Mouse (Mus musculus): ENCODE data around the gene Ube2e3. TPM values are rescaled to one million over a fixed set of nuclear protein-coding genes. Genes with fewer than 3 reads are reported as not detected.

Gene Ube2e3
- polyA plus RNA-seq (2015; fragmentation: Nextera tagmentation; extraction: Ambion mirVana), result 134 and 140 TPM in 2 replicates

GRCm38 (mm10) chr2:78867726-78868510, at the start of gene Ube2e3:
Gene Ube2e3 (plus strand): TSS chr2:78868124.
- Histone ChIP-seq H3K4me1 (replicated peaks; ENCODE audit: insufficient read depth, low read length) (peaks cover 15% of the 10 kb centered on the region), H3K36me3 (ENCODE audit: insufficient read depth, low read length) (no peaks in the 10 kb centered on the region), H3K4me2 (ENCODE audit: low read length) (peak within 1 kb of the TSS; percentile 83), H3K9ac (ENCODE audit: low read depth, low read length) (peak within 1 kb of the TSS; percentile 99), H3K9me3 (replicated peaks; ENCODE audit: low read length) (no peaks in the 10 kb centered on the region), H3K27me3 (ENCODE audit: insufficient read depth, low read length) (no peaks in the 10 kb centered on the region), H3K4me3 (replicated peaks; ENCODE audit: low read depth, low read length) (peak within 1 kb of the TSS; percentile 93), H3K27ac (peak within 1 kb of the TSS; percentile 99)
- peak; percentile 68 for DNase-seq (ENCODE audit: low spot score)
- 10% methylated on average over 14 of the region's 14 CpGs for WGBS
- ATAC-seq (replicated peaks; ENCODE audit: low FRiP score, low read depth), result no peak
- no peak for TF ChIP-seq CTCF (IDR thresholded peaks at IDR 0.05; ENCODE audit: low read depth)

DNA sequence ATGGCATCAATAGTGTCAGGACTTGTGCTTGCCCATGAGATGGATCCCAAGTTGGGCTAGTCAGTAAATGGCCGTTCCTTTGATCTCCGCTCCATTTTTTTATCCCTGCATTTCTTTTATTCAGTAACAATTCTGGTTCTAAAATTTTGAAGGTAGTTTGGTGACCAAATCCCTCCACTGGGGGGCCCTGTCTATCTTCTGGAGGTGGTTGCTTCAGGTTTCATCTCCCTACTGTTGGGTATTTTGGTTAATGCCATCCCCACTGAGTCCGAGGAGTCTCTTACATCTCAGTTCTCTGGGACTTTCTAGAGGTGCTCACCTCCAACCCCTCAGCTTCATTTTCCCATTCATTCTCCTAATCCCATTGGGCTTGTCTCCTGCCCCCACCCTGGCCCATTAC, 38.0 kb upstream of the Ube2e3 start:
- DNase-seq (ENCODE audit: low spot score) (no peak), ATAC-seq (replicated peaks; ENCODE audit: low FRiP score, low read depth) (no peak)
- TF ChIP-seq CTCF (IDR thresholded peaks at IDR 0.05; ENCODE audit: low read depth), result no peak
- H3K4me1 ChIP-seq (replicated peaks; ENCODE audit: insufficient read depth, low read length), result no peaks in the 10 kb centered on the region
- H3K27ac ChIP-seq, result no peak overlapping the region
- H3K9ac ChIP-seq (ENCODE audit: low read depth, low read length), result no peak overlapping the region
- H3K4me2 ChIP-seq (ENCODE audit: low read length), result no peak overlapping the region
- WGBS, result 94% methylated on average over 3 of the region's 3 CpGs
- no peaks in the 10 kb centered on the region for H3K9me3 ChIP-seq (replicated peaks; ENCODE audit: low read length)
- H3K4me3 ChIP-seq (replicated peaks; ENCODE audit: low read depth, low read length), result no peak overlapping the region
- no peaks in the 10 kb centered on the region for H3K27me3 ChIP-seq (ENCODE audit: insufficient read depth, low read length)
- H3K36me3 ChIP-seq (ENCODE audit: insufficient read depth, low read length), result no peaks in the 10 kb centered on the region

DNA sequence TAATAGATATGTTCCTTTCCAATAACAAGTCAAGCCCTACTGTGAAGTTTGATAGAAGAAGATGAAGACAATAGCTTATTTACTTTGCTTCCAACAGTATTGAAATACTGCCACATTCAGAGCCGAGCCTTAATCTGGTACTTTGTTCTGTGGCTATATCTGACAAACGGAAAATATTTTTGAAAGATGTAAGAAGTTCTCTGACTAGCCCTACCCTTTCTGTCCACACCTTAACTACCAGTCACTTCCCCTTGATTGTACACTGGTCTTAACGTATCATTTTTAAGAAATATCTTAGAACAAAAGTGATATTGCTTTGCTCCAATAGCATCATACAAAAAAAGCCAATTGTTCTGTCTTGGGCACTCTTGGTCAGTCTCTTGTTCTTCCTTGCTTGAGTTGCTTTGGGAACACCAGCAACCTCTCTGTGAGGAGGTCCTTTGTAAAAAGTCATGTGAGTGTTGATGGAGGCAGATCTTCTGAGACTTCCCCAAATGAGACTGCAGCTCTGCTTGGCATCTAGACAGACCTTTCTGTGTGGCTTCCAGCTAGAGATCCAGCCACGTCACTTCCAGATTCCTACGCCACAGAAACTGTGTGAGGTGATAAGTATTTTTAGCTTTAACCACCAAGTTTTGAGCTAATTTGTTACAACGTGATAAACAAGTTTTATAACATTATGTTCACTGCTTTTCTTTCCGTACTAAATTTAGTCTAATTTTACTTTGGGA, 26.3 kb upstream of the Ube2e3 start:
- no peak overlapping the region for H3K27ac ChIP-seq
- no peak for TF ChIP-seq CTCF (IDR thresholded peaks at IDR 0.05; ENCODE audit: low read depth)
- H3K27me3 ChIP-seq (ENCODE audit: insufficient read depth, low read length), result no peaks in the 10 kb centered on the region
- H3K36me3 ChIP-seq (ENCODE audit: insufficient read depth, low read length), result no peaks in the 10 kb centered on the region
- no peak overlapping the region for H3K4me2 ChIP-seq (ENCODE audit: low read length)
- no peak overlapping the region for H3K4me3 ChIP-seq (replicated peaks; ENCODE audit: low read depth, low read length)
- no peaks in the 10 kb centered on the region for H3K9me3 ChIP-seq (replicated peaks; ENCODE audit: low read length)
- DNase-seq (ENCODE audit: low spot score) (no peak), ATAC-seq (replicated peaks; ENCODE audit: low FRiP score, low read depth) (no peak)
- H3K4me1 ChIP-seq (replicated peaks; ENCODE audit: insufficient read depth, low read length), result no peaks in the 10 kb centered on the region
- 87% methylated on average over 7 of the region's 7 CpGs for WGBS
- no peak overlapping the region for H3K9ac ChIP-seq (ENCODE audit: low read depth, low read length)

DNA sequence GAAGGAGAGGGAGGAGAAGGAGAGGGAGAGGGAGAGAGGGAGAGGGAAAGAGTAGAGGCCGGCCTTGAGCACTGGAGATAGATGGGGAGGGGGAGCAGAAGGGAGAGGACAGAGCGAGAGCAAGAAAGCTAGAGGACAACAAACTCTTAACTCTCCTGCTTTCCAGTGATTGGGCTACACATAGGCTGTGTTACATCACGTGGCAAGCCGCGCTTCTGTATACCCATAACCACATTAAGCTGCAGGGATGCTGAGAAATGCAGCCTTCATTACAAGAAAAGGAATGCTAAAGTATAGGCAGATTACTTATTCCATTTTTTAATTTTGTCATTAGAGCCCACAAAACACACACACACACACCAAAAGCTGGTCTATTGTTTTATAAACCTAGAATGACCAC, 23.6 kb upstream of the Ube2e3 start:
- H3K4me3 ChIP-seq (replicated peaks; ENCODE audit: low read depth, low read length), result no peak overlapping the region
- WGBS, result 89% methylated on average over 5 of the region's 5 CpGs
- TF ChIP-seq CTCF (IDR thresholded peaks at IDR 0.05; ENCODE audit: low read depth), result no peak

GRCm38 (mm10) chr2:78845274-78845673, 22.6 kb upstream of the Ube2e3 start:
- 88% methylated on average over 12 of the region's 12 CpGs for WGBS
- H3K27me3 ChIP-seq (ENCODE audit: insufficient read depth, low read length), result no peaks in the 10 kb centered on the region
- H3K36me3 ChIP-seq (ENCODE audit: insufficient read depth, low read length), result no peaks in the 10 kb centered on the region
- no peaks in the 10 kb centered on the region for H3K4me1 ChIP-seq (replicated peaks; ENCODE audit: insufficient read depth, low read length)
- TF ChIP-seq CTCF (IDR thresholded peaks at IDR 0.05; ENCODE audit: low read depth), result no peak
- no peak overlapping the region for H3K9ac ChIP-seq (ENCODE audit: low read depth, low read length)
- DNase-seq (ENCODE audit: low spot score) (no peak), ATAC-seq (replicated peaks; ENCODE audit: low FRiP score, low read depth) (no peak)
- no peak overlapping the region for H3K4me2 ChIP-seq (ENCODE audit: low read length)
- H3K4me3 ChIP-seq (replicated peaks; ENCODE audit: low read depth, low read length), result no peak overlapping the region
- H3K9me3 ChIP-seq (replicated peaks; ENCODE audit: low read length), result no peaks in the 10 kb centered on the region
- H3K27ac ChIP-seq, result no peak overlapping the region

More for the DNA sequence above, 23.6 kb upstream of the Ube2e3 start:
- no peak overlapping the region for H3K27ac ChIP-seq
- DNase-seq (ENCODE audit: low spot score), result no peak
- H3K27me3 ChIP-seq (ENCODE audit: insufficient read depth, low read length), result no peaks in the 10 kb centered on the region
- no peak for ATAC-seq (replicated peaks; ENCODE audit: low FRiP score, low read depth)
- H3K36me3 ChIP-seq (ENCODE audit: insufficient read depth, low read length), result no peaks in the 10 kb centered on the region
- H3K9ac ChIP-seq (ENCODE audit: low read depth, low read length), result no peak overlapping the region
- H3K4me2 ChIP-seq (ENCODE audit: low read length), result no peak overlapping the region
- no peaks in the 10 kb centered on the region for H3K9me3 ChIP-seq (replicated peaks; ENCODE audit: low read length)
- H3K4me1 ChIP-seq (replicated peaks; ENCODE audit: insufficient read depth, low read length), result no peaks in the 10 kb centered on the region

DNA sequence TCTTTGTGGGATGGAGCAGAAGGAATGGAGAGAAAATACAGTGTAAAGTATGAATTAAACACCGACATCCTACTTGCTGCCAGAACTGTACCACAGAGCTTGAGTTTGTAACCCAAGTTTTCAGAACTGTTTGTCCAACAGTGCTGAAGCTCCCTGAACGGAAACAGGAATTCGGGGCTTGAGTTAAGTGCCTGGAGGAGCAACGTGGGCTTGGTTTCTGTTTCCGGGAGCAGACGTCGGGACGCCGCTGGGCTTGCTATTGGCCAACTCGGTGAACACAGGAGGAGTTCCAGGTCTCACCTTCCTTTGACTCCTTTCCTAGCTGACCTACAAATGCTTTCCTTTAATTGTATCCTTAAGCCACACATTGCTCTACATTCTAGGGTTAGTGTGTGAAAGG, 22.2 kb upstream of the Ube2e3 start:
- H3K36me3 ChIP-seq (ENCODE audit: insufficient read depth, low read length), result no peaks in the 10 kb centered on the region
- H3K4me3 ChIP-seq (replicated peaks; ENCODE audit: low read depth, low read length), result no peak overlapping the region
- 83% methylated on average over 10 of the region's 10 CpGs for WGBS
- ATAC-seq (replicated peaks; ENCODE audit: low FRiP score, low read depth) (no peak), DNase-seq (ENCODE audit: low spot score) (no peak)
- no peak for TF ChIP-seq CTCF (IDR thresholded peaks at IDR 0.05; ENCODE audit: low read depth)
- no peaks in the 10 kb centered on the region for H3K9me3 ChIP-seq (replicated peaks; ENCODE audit: low read length)
- no peaks in the 10 kb centered on the region for H3K4me1 ChIP-seq (replicated peaks; ENCODE audit: insufficient read depth, low read length)
- H3K9ac ChIP-seq (ENCODE audit: low read depth, low read length), result no peak overlapping the region
- no peak overlapping the region for H3K4me2 ChIP-seq (ENCODE audit: low read length)
- no peaks in the 10 kb centered on the region for H3K27me3 ChIP-seq (ENCODE audit: insufficient read depth, low read length)
- H3K27ac ChIP-seq, result no peak overlapping the region

Data from kidney, postnatal 0 days (tissue).